Mouse (Mus musculus) left cerebral cortex, adult 2 months (tissue): ENCODE results near the gene Cela3a. TPM values are rescaled to one million over a fixed set of nuclear protein-coding genes. Genes with fewer than 3 reads are reported as not detected.

Experiments used
- DNase-seq, 2 experiments: peaks; one replicate each; pipeline ENCODE4 v3.0.0; 2021 to 2022; ENCODE audit warnings: low spot score in 2 of 2, mixed read lengths in 1 of 2; ENCODE audit errors: extremely low spot score in 1 of 2
- H3K27ac ChIP-seq: fragments of 200-600 bp; 2 replicates; pipeline ENCODE4 v1.8.1; 2022
- H3K4me3 ChIP-seq: fragments of 200-600 bp; 2 replicates; pipeline ENCODE4 v1.8.1; 2022
- CTCF ChIP-seq: fragments of 200-600 bp; IDR thresholded peaks from 2 replicates; pipeline ENCODE4 v1.8.1; 2022; ENCODE audit warnings: antibody characterized with exemption, mild to moderate bottlenecking, moderate library complexity
- intact Hi-C: fragments of 180-260 bp; cut with DNase I; formaldehyde crosslinking; loops from one replicate; pipeline ENCODE4 v1.15.1; 2025
- total RNA-seq, 2 experiments: library from RNA; stranded (reverse); gene quantifications; 2 replicates each; pipeline ENCODE4 v1.2.3; 2021

The Cela3a gene
- total RNA-seq, 2 experiments from 2014 or later: not detected

GRCm38 (mm10) chr4:137396641-137397525, 12.7 kb downstream of the Cela3a start:
- no peak overlapping the region for H3K4me3 ChIP-seq
- no peak overlapping the region for H3K27ac ChIP-seq
- intact Hi-C loops: loop anchor here (10.0 kb wide), 1 partner anchor 322 kb away; no protein-coding TSS in a partner anchor
- no peak for DNase-seq
- TF ChIP-seq CTCF: no peak

GRCm38 (mm10) chr4:137393378-137394135, 16.0 kb downstream of the Cela3a start:
- intact Hi-C loops: loop anchor here (10.0 kb wide), 1 partner anchor 319 kb away; no protein-coding TSS in a partner anchor
- DNase-seq: no peak
- Histone ChIP-seq H3K4me3 (no peak overlapping the region), H3K27ac (no peak overlapping the region)
- no peak for TF ChIP-seq CTCF

GRCm38 (mm10) chr4:137392874-137393273, 16.7 kb downstream of the Cela3a start:
- no peak overlapping the region for H3K27ac ChIP-seq
- no peak for TF ChIP-seq CTCF
- no peak for DNase-seq
- H3K4me3 ChIP-seq: no peak overlapping the region
- intact Hi-C loops: loop anchor here (10.0 kb wide), 1 partner anchor 318 kb away; no protein-coding TSS in a partner anchor

- intact Hi-C loops: loop anchor here (10.0 kb wide), 1 partner anchor 316 kb away; no protein-coding TSS in a partner anchor
- Histone ChIP-seq H3K4me3 (no peak overlapping the region), H3K27ac (no peak overlapping the region)
- TF ChIP-seq CTCF: peak; percentile 33
- no peak for DNase-seq
Observed at GRCm38 (mm10) chr4:137391287-137391686, 18.3 kb downstream of the Cela3a start.

- no peak for DNase-seq
- Histone ChIP-seq H3K27ac (no peak overlapping the region), H3K4me3 (no peak overlapping the region)
- intact Hi-C loops: loop anchor here (10.0 kb wide), 1 partner anchor 315 kb away; no protein-coding TSS in a partner anchor
- TF ChIP-seq CTCF: no peak
Observed at GRCm38 (mm10) chr4:137390196-137390595, 19.4 kb downstream of the Cela3a start.

- no peak for DNase-seq
- intact Hi-C loops: loop anchor here (5.0 kb wide), 1 partner anchor 77 kb away; no protein-coding TSS in a partner anchor
- TF ChIP-seq CTCF: no peak
- peak overlapping the region; percentile 96 for H3K27ac ChIP-seq
- H3K4me3 ChIP-seq: peak overlapping the region; percentile 88
Observed at GRCm38 (mm10) chr4:137388983-137389382, 20.6 kb downstream of the Cela3a start.

- Histone ChIP-seq H3K4me3 (peak overlapping the region; percentile 88), H3K27ac (peak overlapping the region; percentile 96)
- peak; percentile 78 to 83 for DNase-seq
- TF ChIP-seq CTCF: no peak; the same call in 1 of the 2 replicates
- intact Hi-C loops: loop anchor here (5.0 kb wide), 1 partner anchor 76 kb away; no protein-coding TSS in a partner anchor
Observed at GRCm38 (mm10) chr4:137388059-137388794, 21.4 kb downstream of the Cela3a start.

- Histone ChIP-seq H3K4me3 (peak overlapping the region; percentile 88), H3K27ac (peak overlapping the region; percentile 96)
- intact Hi-C loops: loop anchor here (5.0 kb wide), 1 partner anchor 75 kb away; no protein-coding TSS in a partner anchor
- no peak for DNase-seq
- TF ChIP-seq CTCF: no peak; the same call in 1 of the 2 replicates
Observed at GRCm38 (mm10) chr4:137387482-137388058, 22.0 kb downstream of the Cela3a start.

- Histone ChIP-seq H3K4me3 (no peak overlapping the region), H3K27ac (no peak overlapping the region)
- no peak for DNase-seq
- TF ChIP-seq CTCF: no peak
- intact Hi-C loops: no loop called here
Observed at GRCm38 (mm10) chr4:137380702-137381605, 28.6 kb downstream of the Cela3a start.

- intact Hi-C loops: no loop called here
- Histone ChIP-seq H3K4me3 (no peak overlapping the region), H3K27ac (no peak overlapping the region)
- no peak for DNase-seq
- TF ChIP-seq CTCF: no peak
Observed at GRCm38 (mm10) chr4:137379713-137380255, 29.8 kb downstream of the Cela3a start.
